Mouse (Mus musculus) hindbrain, embryonic 11.5 days (tissue): ENCODE measurements around the gene Carmil1. TPM values are rescaled to one million over a fixed set of nuclear protein-coding genes. Genes with fewer than 3 reads are reported as not detected.

Experiments
- ATAC-seq: fragments of 200-750 bp; cut with Nextera tagmentation; 2 replicates; pipeline ENCODE4 v1.8.0; 2017; ENCODE audit warnings: mild to moderate bottlenecking, moderate TSS enrichment, moderate library complexity; ENCODE audit not compliant: low FRiP score
- DNase-seq: peaks from one replicate; pipeline ENCODE4 v3.0.0-alpha.2; 2015; ENCODE audit warnings: low spot score
- H3K27ac ChIP-seq: fragments of 300-500 bp; sonication (generic); 2 replicates; pipeline ENCODE4 v1.5.1; 2014; ENCODE audit warnings: mild to moderate bottlenecking, low read depth, low read length
- H3K27me3 ChIP-seq: fragments of 300-500 bp; sonication (generic); 2 replicates; pipeline ENCODE4 v1.6.1; 2014; ENCODE audit warnings: mild to moderate bottlenecking, low read length, moderate library complexity, mixed read lengths; ENCODE audit not compliant: control insufficient read depth, insufficient read depth
- H3K36me3 ChIP-seq: fragments of 300-500 bp; sonication (generic); 2 replicates; pipeline ENCODE4 v1.6.1; 2014; ENCODE audit warnings: mild to moderate bottlenecking, low read length, moderate library complexity, mixed read lengths; ENCODE audit not compliant: control insufficient read depth, insufficient read depth
- H3K4me1 ChIP-seq: fragments of 300-500 bp; sonication (generic); replicated peaks from 2 replicates; pipeline ENCODE4 v1.6.1; 2014; ENCODE audit warnings: low read length, mixed read lengths; ENCODE audit not compliant: control insufficient read depth, insufficient read depth
- H3K4me2 ChIP-seq: fragments of 300-500 bp; sonication (generic); replicated peaks from 2 replicates; pipeline ENCODE4 v1.6.1; 2014; ENCODE audit warnings: mild to moderate bottlenecking, low read depth, low read length
- H3K4me3 ChIP-seq: fragments of 300-500 bp; sonication (generic); 2 replicates; pipeline ENCODE4 v1.5.1; 2014; ENCODE audit warnings: low read depth, low read length
- H3K9ac ChIP-seq: fragments of 300-500 bp; sonication (generic); 2 replicates; pipeline ENCODE4 v1.6.1; 2014; ENCODE audit warnings: low read depth, low read length
- H3K9me3 ChIP-seq: fragments of 300-500 bp; sonication (generic); 2 replicates; pipeline ENCODE4 v1.6.1; 2016; ENCODE audit warnings: low read length; ENCODE audit not compliant: control insufficient read depth
- WGBS: fragments of 180-500 bp; shearing (Covaris S2); extraction: QIAGEN DNeasy Blood & Tissue Kit; methylation state at CpG from one replicate; pipeline ENCODE4 v1.1.7; 2014; 5-methylcytosine and 5-hydroxymethylcytosine counted together
- polyA plus RNA-seq: library from polyadenylated mRNA; unstranded; fragments of >200 nt; fragmentation: Nextera tagmentation; extraction: Ambion mirVana; gene quantifications from 2 replicates; pipeline ENCODE4 v1.2.1, GENCODE M21; 2014

Carmil1 gene
- polyA plus RNA-seq, 1 experiment from 2014 or later: 18.3 TPM

DNA sequence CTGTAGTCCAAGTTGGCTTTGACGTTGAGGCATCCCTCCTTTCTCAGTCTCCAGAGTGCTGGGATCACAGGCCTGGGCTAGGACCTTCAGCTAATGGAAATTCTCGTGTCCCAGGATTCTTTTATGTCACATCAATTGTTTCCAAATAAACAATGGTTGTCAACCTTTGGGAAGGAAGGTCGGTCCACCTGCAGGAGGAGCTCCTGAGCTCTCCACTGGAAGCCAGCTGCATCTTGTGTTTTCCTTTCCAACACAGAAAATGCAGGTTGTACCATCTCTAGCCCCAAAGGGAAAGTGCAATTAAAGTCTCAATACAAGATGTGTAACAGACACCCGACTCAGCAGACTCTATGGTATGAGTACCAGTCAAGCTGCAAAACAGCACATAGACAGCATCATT, 25.7 kb upstream of the Carmil1 start:
- Histone ChIP-seq H3K27me3 (no peaks in the 10 kb centered on the region), H3K27ac (no peak overlapping the region), H3K4me3 (no peak overlapping the region), H3K4me2 (no peak overlapping the region), H3K36me3 (no peaks in the 10 kb centered on the region), H3K9ac (no peak overlapping the region), H3K4me1 (no peaks in the 10 kb centered on the region), H3K9me3 (no peaks in the 10 kb centered on the region)
- no peak for DNase-seq
- whole genome bisulfite sequencing: 48% methylated on average over 4 of the region's 4 CpGs
- ATAC-seq: no peak

DNA sequence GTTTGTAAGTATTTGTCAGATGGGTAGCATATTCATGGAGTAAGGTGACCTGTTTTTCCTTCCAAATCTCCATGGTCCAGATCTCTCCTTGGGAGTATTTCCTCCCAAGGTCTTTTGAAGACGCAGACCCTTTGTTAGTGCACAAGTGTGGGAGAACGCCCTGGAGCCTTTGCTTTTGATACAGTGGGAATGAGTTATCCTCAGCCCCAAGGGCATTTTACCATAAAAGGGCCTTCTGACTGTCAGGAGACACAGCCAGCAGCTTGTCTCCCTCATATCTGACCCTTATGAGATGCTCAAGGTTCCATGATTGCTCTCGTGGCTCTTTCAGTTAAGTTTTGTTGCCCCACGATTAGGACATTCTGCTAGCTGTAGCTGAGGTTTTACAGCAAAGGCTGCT, 24.9 kb upstream of the Carmil1 start:
- 84% methylated on average over 4 of the region's 4 CpGs for WGBS
- H3K9me3 ChIP-seq: no peaks in the 10 kb centered on the region
- H3K4me1 ChIP-seq: no peaks in the 10 kb centered on the region
- H3K9ac ChIP-seq: no peak overlapping the region
- DNase-seq (no peak), ATAC-seq (no peak)
- H3K4me3 ChIP-seq: no peak overlapping the region
- no peak overlapping the region for H3K27ac ChIP-seq
- no peaks in the 10 kb centered on the region for H3K36me3 ChIP-seq
- H3K27me3 ChIP-seq: no peaks in the 10 kb centered on the region
- no peak overlapping the region for H3K4me2 ChIP-seq

DNA sequence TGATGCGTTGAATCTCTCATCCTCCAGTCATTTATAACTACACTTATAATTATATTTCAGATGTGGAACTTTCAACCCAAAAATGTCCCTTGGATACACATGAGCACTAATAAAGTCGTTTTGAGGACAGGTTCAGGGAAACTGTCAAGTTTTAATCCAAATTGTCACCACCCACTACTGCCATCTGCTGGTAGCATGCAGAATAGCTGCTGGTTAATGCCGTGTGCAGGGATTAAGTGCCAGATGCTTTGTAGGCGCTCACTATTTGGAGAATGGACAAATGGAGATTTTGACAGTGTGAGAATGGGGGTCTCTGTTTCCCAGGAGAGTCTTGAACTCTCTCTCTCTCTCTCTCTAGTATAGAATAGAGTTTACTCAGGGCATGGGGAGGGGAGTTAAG, 16.7 kb upstream of the Carmil1 start:
- 21% methylated on average over 4 of the region's 4 CpGs for WGBS
- H3K9ac ChIP-seq: no peak overlapping the region
- no peaks in the 10 kb centered on the region for H3K9me3 ChIP-seq
- ATAC-seq: no peak
- H3K27ac ChIP-seq: no peak overlapping the region
- no peak overlapping the region for H3K4me2 ChIP-seq
- H3K27me3 ChIP-seq: no peaks in the 10 kb centered on the region
- no peaks in the 10 kb centered on the region for H3K4me1 ChIP-seq
- H3K4me3 ChIP-seq: no peak overlapping the region
- peak; percentile 80 for DNase-seq
- no peaks in the 10 kb centered on the region for H3K36me3 ChIP-seq

DNA sequence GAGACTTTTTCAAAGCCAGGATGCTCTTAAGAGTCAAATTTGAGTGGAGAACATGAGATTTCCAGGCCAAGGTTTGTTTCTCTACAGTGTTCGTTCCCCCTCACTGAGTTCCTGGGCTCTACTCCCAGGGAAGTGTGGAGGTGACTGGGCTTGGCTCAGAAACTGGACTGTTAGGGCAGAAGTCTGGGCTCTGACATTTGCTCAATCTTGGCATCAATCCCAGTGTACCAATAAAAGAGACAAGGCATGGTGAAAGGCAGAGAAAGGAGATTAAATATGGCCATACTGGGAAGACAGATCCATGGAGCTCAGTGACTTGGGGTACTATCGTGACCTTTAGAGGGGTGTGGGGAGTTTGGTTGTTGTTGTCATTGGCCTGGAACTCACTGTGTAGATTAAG, 6.8 kb upstream of the Carmil1 start:
- Histone ChIP-seq H3K4me1 (no peaks in the 10 kb centered on the region), H3K27me3 (no peaks in the 10 kb centered on the region), H3K4me3 (no peak overlapping the region), H3K36me3 (no peaks in the 10 kb centered on the region), H3K9me3 (no peaks in the 10 kb centered on the region), H3K27ac (no peak overlapping the region), H3K9ac (no peak overlapping the region), H3K4me2 (no peak overlapping the region)
- 98% methylated on average over 2 of the region's 2 CpGs for WGBS
- DNase-seq (no peak), ATAC-seq (no peak)

DNA sequence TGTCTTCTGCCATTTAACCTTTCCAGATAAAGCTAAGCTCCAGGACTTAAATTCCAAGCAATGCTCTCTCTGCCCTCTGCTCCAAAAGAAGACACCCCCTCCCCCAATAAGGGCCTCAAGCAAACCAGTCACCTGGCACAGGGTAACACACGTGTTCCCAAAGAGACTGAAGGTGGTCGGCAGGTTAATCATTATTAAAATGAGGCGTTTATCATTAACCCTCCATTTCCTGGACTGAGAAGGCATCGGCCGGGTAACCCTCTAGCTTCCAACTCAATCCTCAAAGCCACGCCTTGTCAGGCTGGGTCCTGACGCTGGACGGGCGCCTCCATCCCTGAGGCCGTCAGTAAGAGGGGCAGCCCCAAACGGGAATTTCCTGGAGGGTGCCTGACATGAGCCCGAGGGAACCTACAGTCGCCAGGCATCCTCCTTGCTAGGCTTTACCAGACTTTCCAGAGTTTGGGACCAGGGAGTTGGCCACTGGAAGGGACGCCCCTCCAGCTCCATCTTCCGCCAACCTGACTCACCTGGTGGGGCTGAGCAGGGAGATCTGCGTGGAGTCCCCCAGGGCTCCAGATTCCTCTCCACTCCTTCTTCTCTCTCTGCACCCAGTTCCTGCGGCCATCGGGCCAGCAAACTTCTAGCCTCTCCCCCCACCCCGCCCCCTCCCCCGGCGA, 695 bp downstream of the Carmil1 start:
- peak overlapping the region; percentile 72; the same call in 1 of the 2 replicates for H3K9ac ChIP-seq
- no peak overlapping the region for H3K27ac ChIP-seq
- peak overlapping the region; percentile 70 for H3K4me3 ChIP-seq
- 0 out of 2 replicates have a peak, but pooled peaks cover 2% of the 10 kb centered on the region for H3K27me3 ChIP-seq
- DNase-seq (peak; percentile 44), ATAC-seq (no peak)
- H3K36me3 ChIP-seq: no peaks in the 10 kb centered on the region
- peaks cover 3% of the 10 kb centered on the region; the same call in 1 of the 2 replicates for H3K4me1 ChIP-seq
- H3K4me2 ChIP-seq: peak overlapping the region; percentile 92
- whole genome bisulfite sequencing: 1% methylated on average over 19 of the region's 21 CpGs
- no peaks in the 10 kb centered on the region for H3K9me3 ChIP-seq

DNA sequence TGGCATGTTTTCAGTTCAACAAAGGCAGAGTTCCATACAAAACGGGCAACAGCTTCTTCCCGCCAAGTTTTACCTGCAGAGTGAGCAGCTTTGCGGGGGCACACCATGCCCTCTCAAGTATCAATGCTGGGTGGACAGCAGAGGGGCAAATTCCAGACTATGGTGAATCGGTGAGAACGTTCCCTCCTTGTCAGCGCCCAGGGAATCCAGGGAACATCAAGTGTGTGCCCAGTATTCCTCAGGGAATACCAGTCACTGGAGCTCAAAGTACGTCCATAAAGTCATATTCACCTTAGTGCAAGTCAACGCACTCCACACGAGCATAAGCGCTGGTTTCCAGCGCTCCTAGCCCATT, 1.2 kb downstream of the Carmil1 start:
- no peak overlapping the region for H3K27ac ChIP-seq
- H3K4me3 ChIP-seq: 0 out of 2 replicates have a peak overlapping the region, but pooled peaks have one; percentile 70
- H3K9ac ChIP-seq: no peak overlapping the region
- H3K27me3 ChIP-seq: 0 out of 2 replicates have a peak, but pooled peaks cover 2% of the 10 kb centered on the region
- H3K36me3 ChIP-seq: no peaks in the 10 kb centered on the region
- DNase-seq (no peak), ATAC-seq (no peak)
- H3K9me3 ChIP-seq: no peaks in the 10 kb centered on the region
- WGBS: 51% methylated on average over 11 of the region's 11 CpGs
- peaks cover 3% of the 10 kb centered on the region; the same call in 1 of the 2 replicates for H3K4me1 ChIP-seq
- peak overlapping the region; percentile 92; the same call in 1 of the 2 replicates for H3K4me2 ChIP-seq

GRCm38 (mm10) chr13:24272740-24273377, 7.7 kb downstream of the Carmil1 start:
- Histone ChIP-seq H3K36me3 (no peaks in the 10 kb centered on the region), H3K4me1 (no peaks in the 10 kb centered on the region), H3K9ac (no peak overlapping the region), H3K27me3 (no peaks in the 10 kb centered on the region), H3K27ac (no peak overlapping the region), H3K9me3 (no peaks in the 10 kb centered on the region), H3K4me2 (no peak overlapping the region), H3K4me3 (no peak overlapping the region)
- ATAC-seq (no peak), DNase-seq (no peak)
- 79% methylated on average over 4 of the region's 4 CpGs for WGBS

DNA sequence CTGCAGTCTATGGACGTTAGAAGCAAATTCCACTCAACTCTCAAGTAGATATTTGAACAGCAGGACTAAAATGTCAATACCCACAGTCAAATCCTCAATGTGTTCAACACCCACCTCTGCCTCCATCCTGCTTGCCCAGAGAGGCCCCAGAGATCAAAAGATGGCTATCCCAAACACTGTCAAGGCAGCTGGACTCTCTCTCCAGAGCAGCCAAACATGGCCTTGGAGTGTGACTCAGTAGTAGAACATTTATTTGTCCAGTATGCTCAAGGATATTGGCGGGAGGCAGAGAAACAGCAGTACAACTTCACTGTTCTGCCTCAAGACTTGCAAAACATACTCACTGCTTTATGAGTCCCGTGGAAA, 11.5 kb downstream of the Carmil1 start:
- 79% methylated on average over 3 of the region's 3 CpGs for WGBS

More for the DNA sequence above, 11.5 kb downstream of the Carmil1 start:
- ATAC-seq (no peak), DNase-seq (no peak)
- no peaks in the 10 kb centered on the region for H3K36me3 ChIP-seq
- H3K4me2 ChIP-seq: no peak overlapping the region
- no peaks in the 10 kb centered on the region for H3K4me1 ChIP-seq
- no peak overlapping the region for H3K9ac ChIP-seq
- H3K9me3 ChIP-seq: no peaks in the 10 kb centered on the region
- no peak overlapping the region for H3K27ac ChIP-seq
- H3K27me3 ChIP-seq: no peaks in the 10 kb centered on the region
- H3K4me3 ChIP-seq: no peak overlapping the region
